Mouse (Mus musculus) kidney, adult 2 months (tissue): ENCODE results near the gene Cables2. TPM values are rescaled to one million over a fixed set of nuclear protein-coding genes. Genes with fewer than 3 reads are reported as not detected.
A peak's percentile ranks its signal among the peaks of the same experiment; 100 is the strongest.

Experiments used
- DNase-seq: peaks from one replicate; pipeline ENCODE4 v3.0.0; 2021
- H3K27ac ChIP-seq: fragments of 200-500 bp; 2 replicates; pipeline ENCODE4 v1.5.1; 2012; ENCODE audit warnings: low read depth, low read length, control low read depth, inconsistent platforms; ENCODE audit not compliant: insufficient read depth
- H3K27me3 ChIP-seq: fragments of 200-500 bp; replicated peaks from 2 replicates; pipeline ENCODE4 v1.6.1; 2012; ENCODE audit warnings: mild to moderate bottlenecking, moderate library complexity, low read length, inconsistent platforms; ENCODE audit not compliant: control insufficient read depth, insufficient read depth
- H3K36me3 ChIP-seq: fragments of 200-500 bp; 2 replicates; pipeline ENCODE4 v1.6.1; 2012; ENCODE audit warnings: mild to moderate bottlenecking, moderate library complexity, low read length, inconsistent platforms; ENCODE audit not compliant: control insufficient read depth, insufficient read depth
- H3K4me1 ChIP-seq: fragments of 200-500 bp; 2 replicates; pipeline ENCODE4 v1.6.1; 2011; ENCODE audit warnings: low read length; ENCODE audit not compliant: control insufficient read depth, insufficient read depth
- H3K4me3 ChIP-seq: fragments of 200-500 bp; 2 replicates; pipeline ENCODE4 v1.5.1; 2011; ENCODE audit warnings: mild to moderate bottlenecking, low read depth, low read length, control low read depth; ENCODE audit not compliant: insufficient read depth
- CTCF ChIP-seq: fragments of 200-500 bp; conservative IDR thresholded peaks from 2 replicates; pipeline ENCODE4 v1.5.1; 2011; ENCODE audit warnings: low read depth, mild to moderate bottlenecking, control low read depth, low read length, moderate library complexity, mixed read lengths; ENCODE audit not compliant: insufficient read depth, insufficient read length
- POLR2A ChIP-seq: fragments of 200-500 bp; IDR thresholded peaks from one replicate; pipeline ENCODE4 v1.6.1; 2011; ENCODE audit warnings: low read depth, low read length, control low read depth
- WGBS: fragments of 180-500 bp; shearing (Covaris S2); methylation state at CpG from one replicate; pipeline ENCODE4 v1.1.7; 2018; 5-methylcytosine and 5-hydroxymethylcytosine counted together
- polyA plus RNA-seq: library from polyadenylated mRNA; depleted of rRNA; stranded (reverse); fragments of >200 nt; gene quantifications from 2 replicates; pipeline ENCODE4 v1.2.3, GENCODE M21; 2012

Cables2 gene
- polyA plus RNA-seq, 1 experiment, result 18.2 TPM

GRCm38 (mm10) chr2:180228060-180228458, 45.2 kb downstream of the Cables2 start:
- no peak overlapping the region for H3K4me3 ChIP-seq
- no peaks in the 10 kb centered on the region for H3K36me3 ChIP-seq
- TF ChIP-seq CTCF (no peak), POLR2A (no peak)
- 51% methylated on average over 6 of the region's 6 CpGs for WGBS
- H3K27me3 ChIP-seq, result no peaks in the 10 kb centered on the region
- H3K4me1 ChIP-seq, result peaks cover 17% of the 10 kb centered on the region
- peak overlapping the region; percentile 75 for H3K27ac ChIP-seq
- DNase-seq, result peak; percentile 23

GRCm38 (mm10) chr2:180227262-180228059, 45.8 kb downstream of the Cables2 start:
- peak overlapping the region; percentile 45 for H3K4me3 ChIP-seq

GRCm38 (mm10) chr2:180225762-180226378, 47.4 kb downstream of the Cables2 start, which contains the start of gene Lama5:
Gene Lama5 (minus strand): TSS chr2:180225859.
- WGBS, result 1% methylated on average over 37 of the region's 37 CpGs
- peaks cover 37% of the 10 kb centered on the region for H3K4me1 ChIP-seq

More at GRCm38 (mm10) chr2:180227262-180228059, 45.8 kb downstream of the Cables2 start:
- H3K36me3 ChIP-seq, result no peaks in the 10 kb centered on the region
- DNase-seq, result peak; percentile 87
- TF ChIP-seq CTCF (peak; percentile 75), POLR2A (no peak)
- H3K27me3 ChIP-seq, result no peaks in the 10 kb centered on the region
- H3K27ac ChIP-seq, result peak overlapping the region; percentile 75
- 4% methylated on average over 21 of the region's 21 CpGs for WGBS
- H3K4me1 ChIP-seq, result peaks cover 23% of the 10 kb centered on the region

GRCm38 (mm10) chr2:180225044-180225761, 48.1 kb downstream of the Cables2 start:
- WGBS, result under 1% methylated on average over 55 of the region's 55 CpGs
- Histone ChIP-seq H3K4me3 (peak overlapping the region; percentile 69), H3K27me3 (no peaks in the 10 kb centered on the region), H3K27ac (peak overlapping the region; percentile 57), H3K36me3 (no peaks in the 10 kb centered on the region), H3K4me1 (peaks cover 40% of the 10 kb centered on the region)
- DNase-seq, result peak; percentile 66
- TF ChIP-seq POLR2A (no peak), CTCF (no peak)

More at GRCm38 (mm10) chr2:180225762-180226378, 47.4 kb downstream of the Cables2 start, which contains the start of gene Lama5:
- no peak for TF ChIP-seq CTCF
- no peak for TF ChIP-seq POLR2A
- H3K4me3 ChIP-seq, result peak within 1 kb of the TSS; percentile 69
- peak; percentile 86 for DNase-seq
- peak within 1 kb of the TSS; percentile 57 for H3K27ac ChIP-seq
- no peaks in the 10 kb centered on the region for H3K36me3 ChIP-seq
- H3K27me3 ChIP-seq, result no peaks in the 10 kb centered on the region

- TF ChIP-seq CTCF (no peak), POLR2A (no peak)
- Histone ChIP-seq H3K4me1 (peaks cover 46% of the 10 kb centered on the region), H3K4me3 (peak overlapping the region; percentile 69), H3K27ac (peak overlapping the region; percentile 29), H3K36me3 (no peaks in the 10 kb centered on the region), H3K27me3 (no peaks in the 10 kb centered on the region)
- no peak for DNase-seq
- WGBS, result 7% methylated on average over 13 of the region's 13 CpGs
Measured at GRCm38 (mm10) chr2:180224647-180225043, 48.7 kb downstream of the Cables2 start.

DNA sequence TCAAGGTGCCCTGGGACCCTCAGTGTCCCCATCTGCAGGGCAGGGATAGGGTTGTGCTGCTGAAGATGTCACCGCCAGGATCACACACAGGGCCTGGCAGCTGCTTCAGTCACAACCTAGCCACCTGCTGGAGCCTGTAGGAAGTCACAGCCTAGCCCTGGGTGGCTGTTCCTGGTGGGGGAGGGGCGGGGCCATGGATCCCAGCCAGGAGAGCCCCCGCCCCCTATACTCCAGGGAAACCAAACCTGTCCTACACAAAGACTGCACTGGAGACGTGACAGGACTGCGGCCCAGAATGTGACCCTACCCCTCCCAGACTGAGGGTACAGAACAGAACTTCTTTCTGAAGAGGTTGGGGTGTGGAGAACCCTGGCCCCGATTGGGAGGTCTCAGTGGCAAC, 51.0 kb downstream of the Cables2 start:
- TF ChIP-seq POLR2A (no peak), CTCF (no peak; the same call in 1 of the 2 replicates)
- H3K27ac ChIP-seq, result peak overlapping the region; percentile 61; the same call in 1 of the 2 replicates

More for the DNA sequence above, 51.0 kb downstream of the Cables2 start:
- H3K4me3 ChIP-seq, result no peak overlapping the region
- no peaks in the 10 kb centered on the region for H3K36me3 ChIP-seq
- 22% methylated on average over 6 of the region's 6 CpGs for WGBS
- peaks cover 56% of the 10 kb centered on the region for H3K4me1 ChIP-seq
- DNase-seq, result peak; percentile 54
- H3K27me3 ChIP-seq, result no peaks in the 10 kb centered on the region
